Mouse (Mus musculus) right cerebral cortex, adult 2 months (tissue): ENCODE results near the gene Dbn1.

Experiments used
- DNase-seq, 2 experiments: peaks; one replicate each; pipeline ENCODE4 v3.0.0; 2021 to 2022; ENCODE audit warnings: low spot score in 2 of 2

Gene Dbn1

DNA sequence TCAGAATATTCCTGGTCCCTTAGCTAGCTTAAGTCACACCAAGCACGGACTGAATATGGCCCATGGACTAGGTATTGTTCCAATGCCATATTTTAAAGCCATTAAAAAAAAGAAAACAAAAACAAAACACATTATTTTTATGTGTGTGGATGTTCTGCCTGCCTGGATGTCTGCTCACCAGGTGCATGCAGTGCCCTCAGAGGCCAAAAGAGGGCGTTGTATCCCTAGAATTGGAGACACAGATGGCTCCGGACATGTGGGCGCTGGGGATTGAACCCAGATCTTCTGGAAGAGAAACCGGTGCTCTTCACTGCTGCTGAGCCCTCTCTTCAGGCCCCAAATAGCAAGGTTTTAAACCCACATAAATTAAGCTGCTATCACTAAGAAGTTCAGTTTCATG, 9.9 kb downstream of the Dbn1 start:
- DNase-seq: peak; percentile 62 to 67

DNA sequence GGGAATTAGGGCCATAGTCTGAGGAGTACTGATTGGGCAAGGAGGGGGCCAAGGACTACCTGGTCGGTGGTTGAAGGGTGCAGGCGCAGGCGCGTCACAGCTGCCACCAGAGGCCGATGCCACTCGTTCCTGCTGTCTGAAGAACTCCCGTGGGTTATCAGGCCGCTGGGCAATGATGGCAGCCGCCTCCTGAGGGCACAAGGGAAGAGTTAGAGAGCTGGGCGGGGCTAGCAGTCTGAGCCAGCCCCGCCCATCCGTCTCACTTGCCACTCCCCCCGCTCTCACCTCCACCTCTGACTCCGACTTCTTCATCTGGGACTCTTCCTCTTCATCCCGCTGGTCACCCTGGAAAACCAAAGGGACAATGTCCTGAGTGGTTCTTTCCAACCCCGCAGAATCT, 10.4 kb downstream of the Dbn1 start:
- no peak for DNase-seq

DNA sequence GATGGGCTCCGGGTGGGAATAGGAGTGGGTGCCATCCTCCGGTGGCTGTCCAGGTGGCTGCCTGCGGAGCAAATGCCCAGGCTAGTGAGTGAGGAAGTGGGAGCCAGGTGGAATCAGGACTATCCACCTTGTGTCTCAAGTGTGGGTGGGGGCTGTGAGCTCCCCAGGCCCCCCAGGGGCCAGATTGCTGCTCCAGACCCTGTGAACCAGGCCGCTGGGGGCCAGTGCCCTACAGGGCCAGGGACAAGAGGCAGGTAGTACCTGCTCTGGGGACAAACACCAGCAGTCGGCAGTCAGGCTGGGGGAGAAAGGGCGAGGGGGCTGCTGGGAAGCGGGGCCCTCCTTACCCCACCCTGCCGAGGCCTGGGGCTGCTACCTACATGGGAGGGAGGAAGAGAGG, 11.7 kb downstream of the Dbn1 start:
- no peak for DNase-seq

DNA sequence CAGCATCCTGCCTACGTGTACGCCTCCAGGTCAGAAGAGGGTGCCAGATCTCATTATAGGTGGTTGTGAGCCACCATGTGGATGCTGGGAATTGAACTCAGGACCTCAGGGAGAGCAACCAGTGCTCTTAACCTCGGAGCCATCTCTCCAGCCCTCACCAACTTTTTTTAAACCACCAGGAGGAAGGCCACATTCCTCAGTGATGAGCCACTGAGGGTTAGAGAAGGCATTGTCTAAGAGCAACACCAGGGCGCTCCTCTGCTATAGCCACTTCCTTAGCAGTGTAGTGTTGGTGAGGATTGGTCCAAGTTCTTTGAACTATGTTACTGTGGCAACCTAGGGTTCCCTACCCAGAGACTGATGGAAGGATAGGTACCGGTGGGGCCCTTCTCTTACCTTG, 12.2 kb downstream of the Dbn1 start:
- DNase-seq: no peak

DNA sequence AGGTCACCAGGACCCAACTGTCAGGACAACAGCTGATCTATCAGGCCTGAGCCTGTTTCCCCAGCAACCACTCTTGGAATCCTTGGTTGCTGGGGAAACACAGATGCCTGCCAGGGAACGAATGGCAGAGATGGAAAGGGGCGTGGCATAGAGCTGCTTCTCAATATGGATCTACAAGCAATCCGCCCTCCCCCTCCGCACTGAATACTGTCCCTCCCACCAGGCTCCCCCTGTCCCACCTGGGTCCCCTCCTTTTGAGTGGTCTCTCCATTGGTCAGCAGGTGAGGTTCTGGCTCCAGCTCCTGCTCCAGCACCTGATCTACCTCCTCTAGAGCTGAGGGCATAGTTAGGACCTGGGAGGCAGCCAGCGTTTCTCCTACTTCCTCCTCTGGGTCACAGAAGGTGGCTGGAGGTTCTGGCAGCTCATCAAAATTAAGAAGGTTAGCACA, 13.3 kb downstream of the Dbn1 start:
- peak; percentile 71 to 79 for DNase-seq

DNA sequence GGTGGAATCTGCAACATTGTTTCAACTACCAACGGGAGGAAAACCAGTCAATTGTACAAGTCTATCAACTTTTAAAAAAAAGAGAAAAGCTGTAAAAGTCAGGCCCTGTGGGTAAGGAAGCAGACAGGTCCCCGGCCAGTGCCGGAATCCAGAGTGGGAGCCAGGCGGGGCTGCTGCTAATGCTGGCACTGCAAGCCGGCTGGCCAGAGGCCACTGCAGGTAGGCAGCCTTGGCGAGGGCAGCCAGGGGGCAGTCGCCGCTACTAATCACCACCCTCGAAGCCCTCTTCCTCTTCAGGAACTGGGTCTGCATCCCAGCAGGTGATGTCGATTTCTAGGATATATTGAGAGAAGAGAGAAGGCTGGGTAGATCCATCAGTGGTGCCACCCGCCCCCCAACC, 13.9 kb downstream of the Dbn1 start:
- no peak for DNase-seq

DNA sequence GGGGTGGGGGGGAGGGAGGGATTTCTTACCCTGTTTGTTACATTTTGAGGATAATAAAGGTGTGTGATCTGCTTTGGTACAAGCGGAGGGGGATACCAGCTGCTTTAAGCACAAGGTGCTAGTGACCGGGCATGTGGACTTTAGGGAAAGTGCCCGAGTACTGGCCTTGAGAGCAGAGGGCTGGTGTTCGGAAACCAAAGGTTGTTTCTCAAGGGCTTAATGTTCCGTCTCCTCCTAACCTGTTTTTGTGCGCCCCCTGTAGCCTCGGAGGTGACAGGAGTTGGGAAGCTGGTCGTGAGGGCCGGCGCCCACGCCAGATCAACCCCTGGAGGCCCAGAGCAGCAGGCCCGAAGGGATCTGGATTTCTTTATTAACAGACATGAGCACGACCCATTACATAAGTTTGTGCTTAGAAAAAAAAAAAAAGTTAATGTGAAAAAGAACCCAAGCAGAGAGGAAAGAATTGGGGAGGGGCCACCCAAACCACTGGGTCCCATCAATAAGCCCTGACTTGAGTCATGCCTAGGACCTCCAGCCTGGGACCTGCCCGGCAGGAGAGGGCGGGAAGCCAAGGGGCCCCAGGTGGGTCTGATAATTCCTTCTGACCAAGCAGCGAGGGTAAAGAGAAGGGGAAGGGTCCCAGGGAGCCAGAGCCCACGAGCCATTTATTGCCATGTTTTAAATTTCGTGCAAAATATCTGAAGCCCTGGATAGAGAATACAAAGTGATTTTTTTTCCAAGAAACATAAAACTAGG, 14.7 kb downstream of the Dbn1 start:
- peak; percentile 47 to 53 for DNase-seq

DNA sequence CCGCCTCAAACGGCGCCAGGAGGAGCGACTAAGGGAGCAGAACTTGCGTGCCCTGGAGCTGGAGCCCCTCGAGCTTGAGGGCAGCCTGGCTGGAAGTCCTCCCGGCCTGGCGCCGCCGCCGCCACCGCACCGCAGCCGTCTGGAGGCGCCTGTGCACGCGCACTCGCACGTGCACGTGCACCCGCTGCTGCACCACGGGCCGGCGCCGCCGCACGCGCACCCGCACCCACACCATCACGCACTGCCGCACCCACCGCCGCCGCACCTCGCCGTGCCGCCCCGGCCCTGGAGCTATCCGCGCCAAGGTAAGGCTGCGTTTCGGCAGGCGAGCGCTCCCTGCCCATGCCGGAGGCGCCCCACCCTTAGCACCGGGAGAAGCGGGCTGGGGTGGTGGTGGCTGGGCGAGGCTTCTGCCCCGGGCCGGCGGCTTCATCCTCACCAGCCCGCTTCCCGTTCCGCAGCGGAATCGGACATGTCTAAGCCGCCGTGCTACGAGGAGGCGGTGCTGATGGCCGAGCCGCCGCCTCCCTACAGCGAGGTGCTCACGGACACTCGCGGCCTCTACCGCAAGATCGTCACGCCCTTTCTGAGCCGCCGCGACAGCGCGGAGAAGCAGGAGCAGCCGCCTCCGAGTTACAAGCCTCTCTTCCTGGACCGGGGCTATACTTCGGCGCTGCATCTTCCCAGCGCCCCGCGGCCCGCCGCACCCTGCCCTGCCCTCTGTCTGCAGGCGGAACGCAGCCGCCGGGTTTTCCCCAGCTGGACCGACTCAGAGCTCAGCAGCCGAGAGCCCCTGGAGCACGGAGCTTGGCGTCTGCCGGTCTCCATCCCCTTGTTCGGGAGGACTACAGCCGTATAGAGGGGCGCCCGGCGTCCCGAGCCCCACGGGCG, 15.5 kb downstream of the Dbn1 start:
- peak; percentile 79 to 81 for DNase-seq

DNA sequence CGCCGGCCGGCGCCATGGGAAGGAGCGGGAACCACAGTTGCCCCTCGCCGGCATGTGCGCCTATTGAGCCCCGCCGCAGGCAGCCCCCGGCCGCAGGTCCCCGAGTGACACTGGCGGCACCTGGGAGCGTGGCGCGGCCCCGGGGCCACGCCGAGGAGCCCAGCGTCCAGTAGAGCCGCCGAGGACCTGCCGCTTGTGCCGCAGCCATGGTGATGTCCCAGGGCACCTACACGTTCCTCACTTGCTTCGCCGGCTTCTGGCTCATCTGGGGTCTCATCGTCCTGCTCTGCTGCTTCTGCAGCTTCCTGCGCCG, 16.1 kb downstream of the Dbn1 start:
- DNase-seq: no peak

DNA sequence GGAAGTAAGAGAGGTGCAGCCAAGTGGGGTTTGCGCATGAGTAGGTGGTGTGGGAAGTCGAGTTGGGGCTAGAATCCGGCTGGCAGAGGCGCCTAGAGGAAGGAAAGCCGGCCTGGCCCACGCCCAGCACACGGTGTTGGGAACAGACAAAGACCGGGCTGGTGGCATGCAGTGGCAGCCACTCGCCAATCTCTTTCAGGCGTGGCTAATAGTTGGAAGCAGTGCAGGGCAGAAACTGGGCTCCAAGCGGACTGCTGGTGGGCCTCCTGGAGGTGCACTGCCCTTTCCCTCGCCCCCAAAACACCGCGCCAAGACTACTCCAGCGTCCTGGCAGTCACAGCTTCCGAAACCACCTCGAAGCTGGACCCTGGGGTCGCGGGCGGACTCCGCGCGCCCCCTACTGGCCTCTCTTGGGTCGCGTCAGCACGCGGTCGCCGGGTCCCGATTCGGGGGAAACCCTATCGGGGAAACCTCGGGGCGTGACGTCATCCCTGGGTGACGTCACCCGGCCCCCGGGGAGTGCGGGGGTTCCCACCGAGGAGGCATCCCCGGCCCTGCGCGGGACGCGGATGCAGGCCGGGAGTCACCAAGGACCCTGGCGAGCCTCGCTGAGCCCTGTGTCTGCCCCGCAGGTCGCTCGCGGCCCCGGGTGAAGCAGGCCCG, 16.6 kb downstream of the Dbn1 start:
- peak; percentile 77 to 81 for DNase-seq

DNA sequence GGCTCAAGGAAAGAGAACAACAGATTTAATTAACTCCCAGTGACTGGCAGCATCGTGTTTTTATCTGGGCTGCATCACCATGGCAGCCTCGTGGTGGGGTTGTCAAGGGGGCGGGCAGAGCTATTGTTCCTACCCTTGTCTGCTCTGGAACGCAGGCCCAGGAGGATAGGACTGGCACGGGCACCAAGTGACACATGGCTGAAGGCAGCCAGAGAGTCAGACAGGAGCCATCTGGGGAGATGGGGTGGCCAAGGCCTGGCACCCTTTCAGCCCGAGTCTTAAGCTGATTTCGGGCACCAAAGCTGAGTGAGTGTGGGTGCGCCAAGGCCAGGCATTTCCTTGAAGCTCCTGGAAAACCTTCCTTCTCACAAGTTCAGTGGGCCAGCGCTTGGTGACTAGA, 17.5 kb downstream of the Dbn1 start:
- DNase-seq: peak; percentile 54 to 68

DNA sequence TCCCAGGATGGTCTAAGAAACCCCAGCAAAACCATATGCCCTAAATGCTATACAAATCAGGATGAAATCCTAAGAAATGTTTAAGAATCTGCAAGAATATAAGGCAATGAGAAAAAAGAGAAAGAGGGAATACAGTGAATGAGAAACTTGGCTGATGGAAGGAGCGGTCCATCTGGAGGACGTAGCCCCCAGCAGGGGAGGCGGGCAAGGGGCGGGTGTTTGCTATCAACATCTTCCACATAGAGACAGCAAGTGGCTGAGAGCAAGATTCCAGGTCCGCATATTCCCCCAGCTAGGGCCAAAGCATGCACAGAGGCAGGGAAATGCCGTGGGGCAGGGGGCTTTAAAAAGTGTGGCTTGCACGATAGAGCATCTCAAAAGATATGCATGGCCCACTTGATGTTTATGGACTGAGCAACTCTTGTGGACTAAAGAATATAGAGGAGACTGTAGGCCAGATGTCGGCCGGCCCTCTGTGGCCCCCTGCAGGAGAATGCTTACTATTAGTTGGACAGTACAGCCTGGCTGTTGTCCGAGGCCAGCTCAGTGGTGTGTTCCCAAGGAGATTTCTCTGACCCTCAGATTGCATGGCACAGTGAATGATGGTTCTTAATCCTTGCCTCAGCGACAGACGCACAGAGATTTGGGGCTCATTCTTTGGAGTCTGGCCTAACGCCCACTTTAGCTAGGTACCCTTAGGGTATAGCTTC, 18.9 kb downstream of the Dbn1 start:
- DNase-seq: no peak

DNA sequence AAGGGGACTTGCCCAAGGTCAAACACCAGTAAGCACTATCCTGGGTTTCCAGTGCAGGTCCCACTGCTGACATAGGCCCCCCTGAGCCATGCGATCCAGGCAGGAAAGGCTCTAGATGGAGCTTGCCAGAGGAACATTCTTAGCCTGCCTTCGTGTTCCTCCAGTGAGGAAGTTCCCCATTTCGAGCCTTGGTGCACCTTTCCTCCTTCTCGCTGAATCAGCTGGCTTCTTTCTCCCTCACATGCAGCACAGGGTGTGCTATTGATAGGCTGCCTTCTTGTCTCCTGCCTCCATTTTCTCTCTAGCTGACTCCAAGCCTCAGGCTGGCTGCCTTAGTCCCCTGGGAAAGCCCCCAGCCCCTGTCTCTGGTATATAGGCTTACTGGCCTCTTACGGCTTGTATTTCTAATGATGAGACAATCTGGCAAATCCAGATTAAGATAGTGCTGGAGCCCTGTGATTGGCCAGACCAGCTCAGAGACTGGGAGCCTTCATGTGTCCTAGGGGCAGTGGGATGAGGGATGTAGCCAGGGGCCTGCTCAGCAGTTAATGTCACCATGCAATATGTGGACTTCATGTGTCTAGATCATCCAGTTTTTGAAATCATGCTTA, 22.0 kb downstream of the Dbn1 start:
- DNase-seq: peak in 1 of 2 experiments; percentile 46

DNA sequence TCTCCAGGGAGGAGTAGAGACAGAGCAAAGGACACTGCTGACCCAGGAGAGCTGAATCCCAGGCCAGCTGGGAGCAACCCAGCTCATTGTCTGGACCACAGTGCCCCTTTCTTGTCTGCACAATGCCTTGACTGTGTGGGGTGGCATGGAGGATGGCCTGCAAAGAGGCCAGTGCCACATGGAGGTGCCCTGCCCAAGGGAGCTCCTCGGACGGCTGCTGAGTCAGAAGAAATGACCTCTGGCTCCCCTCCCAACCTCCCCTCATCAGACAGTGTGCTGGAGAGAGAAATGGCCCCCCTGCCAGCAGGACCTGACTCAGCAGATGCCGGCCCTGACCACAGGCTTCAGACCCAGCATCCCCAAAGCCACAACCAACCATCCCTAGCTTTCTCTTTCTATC, 22.7 kb downstream of the Dbn1 start:
- no peak for DNase-seq

DNA sequence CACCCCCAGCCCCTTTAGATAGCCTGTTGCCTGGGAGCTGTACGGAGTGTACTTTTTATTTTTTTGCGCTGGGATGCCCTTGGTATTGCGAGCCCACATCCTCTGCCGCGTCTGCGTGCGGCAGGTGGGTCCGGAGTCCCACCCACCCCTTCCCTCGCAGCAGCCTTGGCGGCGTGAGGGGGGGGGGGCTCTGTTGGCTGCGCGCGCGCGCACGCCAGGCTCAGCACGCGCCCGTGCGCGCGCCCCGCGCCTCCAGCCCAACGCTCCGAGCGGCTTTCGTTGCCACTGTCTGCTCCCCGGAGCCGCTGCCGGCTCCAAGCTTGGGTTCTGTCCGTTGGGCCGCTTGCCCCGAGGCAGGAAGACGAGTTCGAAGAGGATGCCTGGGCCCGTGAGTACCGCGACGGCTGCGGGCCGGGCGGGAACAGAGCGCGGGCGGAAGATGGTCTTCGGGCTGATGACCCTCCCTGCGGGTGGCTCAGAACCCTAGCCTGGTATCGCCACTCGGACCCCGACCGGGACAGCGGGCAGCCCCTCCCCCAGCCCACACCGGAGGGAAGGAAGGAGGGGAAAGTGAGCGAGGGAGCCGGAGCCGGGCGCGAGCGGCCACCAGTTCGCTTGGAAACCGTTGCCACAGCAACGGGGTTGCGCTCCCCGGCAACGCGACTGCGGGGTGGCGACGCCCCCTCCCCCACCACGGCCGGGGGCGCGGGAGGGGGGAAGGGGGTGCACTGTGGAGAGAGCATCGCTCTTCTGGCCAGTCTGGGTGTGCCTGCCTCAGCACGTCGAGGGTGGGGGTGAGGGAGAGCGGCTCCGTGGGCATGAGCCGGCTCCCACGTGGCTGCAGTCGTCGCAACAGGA, 23.7 kb downstream of the Dbn1 start, which contains the start of gene Prr7:
Gene Prr7 (plus strand): TSS at position 241 of the 858 bp plus-strand sequence.
- peak; percentile 70 to 78 for DNase-seq

DNA sequence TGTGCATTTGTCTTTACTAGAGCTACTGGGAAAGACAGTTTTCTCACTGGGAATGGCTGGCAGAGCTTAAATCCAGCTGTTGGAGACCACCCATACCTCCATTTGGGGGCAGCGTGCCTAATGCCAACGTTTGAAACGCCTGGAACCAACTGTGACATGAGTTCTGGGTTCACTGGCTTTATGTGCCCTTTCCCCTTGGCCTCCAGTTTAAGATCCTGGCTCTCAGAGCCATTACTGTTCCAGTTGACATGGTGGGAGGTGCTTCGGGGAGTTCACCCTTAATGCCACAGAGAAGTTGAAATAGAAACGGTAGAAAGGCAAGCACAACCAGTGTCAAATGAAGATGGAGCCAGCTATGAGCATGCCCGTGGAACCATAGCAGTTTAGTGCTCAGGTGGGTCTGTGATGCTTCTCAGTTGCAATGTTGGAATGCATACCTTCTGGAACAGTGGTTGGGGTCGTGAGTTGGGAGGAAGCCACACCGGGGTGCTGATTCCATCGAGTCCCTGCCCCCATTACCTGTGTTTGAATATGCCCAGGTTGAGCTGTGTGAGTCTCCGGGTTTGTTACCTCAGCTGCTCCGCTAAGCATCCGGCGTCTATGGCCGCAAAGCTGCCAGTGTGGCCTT, 24.4 kb downstream of the Dbn1 start:
- DNase-seq: peak in 1 of 2 experiments; percentile 53

DNA sequence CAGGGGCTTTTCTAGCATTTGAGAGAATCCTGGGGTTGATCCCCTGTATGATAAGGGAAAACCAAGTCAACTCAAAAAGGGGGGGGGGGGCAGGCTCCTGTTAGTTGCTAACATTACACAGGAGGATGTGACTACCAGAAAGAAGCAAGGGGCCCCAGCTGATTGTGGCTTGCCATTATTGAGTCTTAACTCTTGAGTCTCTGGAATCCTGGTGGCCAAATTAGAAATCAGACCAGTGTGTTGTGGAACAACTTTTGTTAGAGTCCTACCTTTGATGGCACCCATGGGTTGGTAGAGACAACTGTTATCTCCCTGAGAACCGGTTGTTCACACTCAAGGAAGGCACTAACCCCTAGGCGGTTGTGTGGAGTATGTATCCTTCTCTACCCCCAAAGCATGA, 24.9 kb downstream of the Dbn1 start:
- no peak for DNase-seq

DNA sequence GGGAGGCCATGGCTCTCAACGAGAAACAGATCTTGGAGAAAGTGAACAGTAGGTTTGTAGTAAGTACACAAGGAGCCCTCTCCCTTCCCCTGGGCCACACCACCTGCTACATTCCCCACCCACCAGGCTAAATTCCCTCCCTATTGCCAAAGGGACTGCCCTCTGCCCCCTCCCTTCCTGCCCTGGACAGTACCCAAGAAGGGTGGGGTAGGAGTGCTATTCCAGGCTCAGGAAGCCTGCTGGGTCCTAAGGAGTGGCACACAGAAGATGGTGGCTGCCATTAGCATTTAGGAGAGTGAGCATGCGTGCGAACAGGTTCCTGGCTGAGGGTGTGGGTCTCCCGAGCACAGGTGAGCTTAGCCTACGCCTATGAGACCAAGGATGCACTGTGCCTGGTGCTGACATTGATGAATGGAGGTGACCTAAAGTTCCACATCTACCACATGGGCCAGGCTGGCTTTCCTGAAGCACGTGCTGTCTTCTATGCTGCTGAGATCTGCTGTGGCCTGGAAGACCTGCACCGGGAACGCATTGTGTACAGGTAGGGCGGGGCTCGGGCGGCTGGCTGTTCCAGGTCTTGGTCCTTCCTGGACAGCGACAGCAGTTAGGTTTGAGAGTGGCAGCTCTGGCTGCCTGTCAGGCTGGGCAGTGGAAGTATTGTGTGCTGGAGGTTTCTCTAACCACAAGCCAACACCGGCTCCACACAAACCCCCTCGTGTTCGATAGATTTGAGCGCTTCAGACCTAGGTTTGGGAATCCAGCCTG, 35.9 kb downstream of the Dbn1 start:
- no peak for DNase-seq

DNA sequence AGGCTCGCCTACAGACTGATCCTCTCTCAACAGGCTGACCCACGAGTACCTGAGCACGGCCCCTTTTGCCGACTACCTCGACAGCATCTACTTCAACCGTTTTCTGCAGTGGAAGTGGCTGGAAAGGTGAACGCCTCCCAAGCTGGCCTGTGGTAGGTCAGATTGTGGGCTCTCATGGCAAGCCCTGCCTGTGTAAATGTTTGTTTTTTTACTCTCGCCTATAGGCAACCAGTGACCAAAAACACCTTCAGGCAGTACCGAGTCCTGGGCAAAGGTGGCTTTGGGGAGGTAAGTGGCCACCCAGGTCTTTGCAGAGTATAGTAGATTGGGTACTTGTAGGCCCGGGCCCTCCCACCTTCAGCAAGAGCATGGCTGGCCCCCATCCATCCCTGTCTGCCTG, 36.6 kb downstream of the Dbn1 start:
- DNase-seq: no peak
